Mouse (Mus musculus) cortical plate, adult 2 months (tissue): ENCODE data around the gene Gm28998. TPM values are rescaled to one million over a fixed set of nuclear protein-coding genes. Genes with fewer than 3 reads are reported as not detected.
"Not testable (repeated sequence)": the region's sequence is repeated elsewhere in the genome, so short reads cannot be mapped to it uniquely, and the experiment has no call there.

Experiments used
- H3K27ac ChIP-seq: fragments of 200-500 bp; 2 replicates; pipeline ENCODE4 v1.5.1; 2012; ENCODE audit warnings: low read length, control low read depth, inconsistent platforms; ENCODE audit not compliant: insufficient read depth
- H3K4me1 ChIP-seq: fragments of 200-500 bp; 2 replicates; pipeline ENCODE4 v1.6.1; 2011; ENCODE audit warnings: low read length; ENCODE audit not compliant: control insufficient read depth, insufficient read depth
- H3K4me3 ChIP-seq: fragments of 200-500 bp; 2 replicates; pipeline ENCODE4 v1.5.1; 2011; ENCODE audit warnings: mild to moderate bottlenecking, low read length, control low read depth; ENCODE audit not compliant: insufficient read depth
- polyA plus RNA-seq: library from polyadenylated mRNA; depleted of rRNA; stranded (reverse); fragments of >200 nt; gene quantifications from 2 replicates; pipeline ENCODE4 v1.2.3, GENCODE M21; 2012; rRNA removed

Gene Gm28998
- not detected in 2 replicates for polyA plus RNA-seq

- not testable (repeated sequence) for H3K4me3 ChIP-seq, H3K4me1 ChIP-seq, H3K27ac ChIP-seq
These were observed at the start of gene Gm28998 for GRCm38 (mm10) chrY:7253487-7253886. Gm28998 (plus strand) TSS chrY:7253787.

Other genes starting within 250 kb of the Gm28998 start
- gene Gm21244, start 84.5 kb upstream of the Gm28998 start, polyA plus RNA-seq, result not detected in 2 replicates
- gene Gm21788, start 151.2 kb downstream of the Gm28998 start, polyA plus RNA-seq, result not detected in 2 replicates